Mouse (Mus musculus): Measurements from ENCODE around the gene Rnf41.

DNA sequence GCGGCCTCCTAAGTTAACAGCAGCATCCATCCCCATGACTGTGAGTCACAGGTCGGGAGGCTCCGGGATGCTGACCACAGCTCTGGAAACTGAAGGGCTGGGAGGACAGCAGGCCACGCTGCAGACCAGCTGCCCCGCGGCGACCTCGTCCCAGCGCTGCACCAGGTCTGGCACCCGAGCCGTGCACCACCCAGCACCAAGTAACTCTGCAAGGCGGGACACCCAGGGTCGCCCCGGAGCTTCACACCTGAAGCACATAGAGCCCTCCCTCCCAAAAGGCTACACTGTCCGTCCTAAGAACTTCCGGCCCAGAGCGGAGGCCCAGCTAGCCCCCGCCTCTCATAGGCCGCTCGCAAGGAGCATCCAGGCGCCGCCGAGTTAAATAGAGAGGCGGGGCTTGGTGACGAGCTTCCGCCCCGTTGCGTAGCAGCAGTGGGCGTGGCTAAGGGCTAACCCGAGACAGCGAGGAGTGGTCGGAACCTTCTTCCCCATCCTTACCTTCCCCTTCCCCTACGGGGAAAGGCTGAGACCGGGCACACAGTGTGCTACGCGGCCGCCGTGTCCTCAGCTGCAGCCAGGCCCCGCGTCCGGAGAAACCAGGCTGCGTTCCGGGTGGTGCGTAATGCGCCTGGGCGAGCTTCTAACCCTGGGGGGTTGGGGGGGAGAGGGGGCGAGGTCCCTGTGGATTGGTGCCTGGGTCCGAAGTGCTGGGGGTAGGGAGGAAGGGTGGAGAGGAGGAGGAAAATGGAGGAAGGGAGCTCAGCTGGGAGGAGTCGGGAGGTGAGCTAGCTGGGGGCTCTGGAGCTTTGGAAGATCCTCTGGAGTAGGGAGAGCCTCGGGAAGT lies at the start of gene Rnf41, which contains the start of gene Nabp2:
- TF ChIP-seq GATA1 (IDR thresholded peaks at IDR 0.05; ENCODE audit: low read length) (no peak), TAL1 (IDR thresholded peaks at IDR 0.05; ENCODE audit: low read length) (no peak)
